Mouse (Mus musculus): Measurements from ENCODE around the gene Nhp2. TPM values are rescaled to one million over a fixed set of nuclear protein-coding genes. Genes with fewer than 3 reads are reported as not detected.
A peak's percentile ranks its signal among the peaks of the same experiment; 100 is the strongest.

The Nhp2 gene
- polyA plus RNA-seq, 1 experiment from 2014 or later, result 99.6 TPM

GRCm38 (mm10) chr11:51591168-51591567 is 28.4 kb upstream of the Nhp2 start:
- no peak overlapping the region for H3K4me2 ChIP-seq
- H3K4me1 ChIP-seq (replicated peaks), result peaks cover 2% of the 10 kb centered on the region; the same call in 1 of the 2 replicates
- H3K4me3 ChIP-seq, result no peak overlapping the region
- no peaks in the 10 kb centered on the region for H3K9me3 ChIP-seq
- no peaks in the 10 kb centered on the region for H3K27me3 ChIP-seq
- H3K27ac ChIP-seq, result no peak overlapping the region
- ATAC-seq (ENCODE audit: low FRiP score), result no peak
- WGBS, result 79% methylated on average over 7 of the region's 7 CpGs
- no peak overlapping the region for H3K9ac ChIP-seq
- peaks cover 97% of the 10 kb centered on the region for H3K36me3 ChIP-seq

GRCm38 (mm10) chr11:51591915-51592314 is 27.6 kb upstream of the Nhp2 start:
- Histone ChIP-seq H3K4me3 (no peak overlapping the region), H3K9ac (no peak overlapping the region), H3K27ac (no peak overlapping the region), H3K27me3 (no peaks in the 10 kb centered on the region), H3K4me1 (replicated peaks) (no peaks in the 10 kb centered on the region), H3K4me2 (no peak overlapping the region), H3K36me3 (peaks cover 97% of the 10 kb centered on the region), H3K9me3 (no peaks in the 10 kb centered on the region)
- WGBS, result 91% methylated on average over 7 of the region's 7 CpGs
- no peak for ATAC-seq (ENCODE audit: low FRiP score)

- peaks cover 1% of the 10 kb centered on the region for H3K4me1 ChIP-seq (replicated peaks)
- H3K27me3 ChIP-seq, result no peaks in the 10 kb centered on the region
- no peak overlapping the region for H3K4me2 ChIP-seq
- peaks cover 97% of the 10 kb centered on the region for H3K36me3 ChIP-seq
- no peaks in the 10 kb centered on the region for H3K9me3 ChIP-seq
- peak overlapping the region; percentile 5; the same call in 1 of the 2 replicates for H3K27ac ChIP-seq
- no peak overlapping the region for H3K9ac ChIP-seq
- no peak overlapping the region for H3K4me3 ChIP-seq
- 98% methylated on average over 4 of the region's 4 CpGs for WGBS
- no peak for ATAC-seq (ENCODE audit: low FRiP score)
Measured at GRCm38 (mm10) chr11:51593368-51593767, 26.2 kb upstream of the Nhp2 start.

GRCm38 (mm10) chr11:51593849-51594248 is 25.7 kb upstream of the Nhp2 start:
- H3K27ac ChIP-seq, result peak overlapping the region; percentile 5; the same call in 1 of the 2 replicates
- no peaks in the 10 kb centered on the region for H3K27me3 ChIP-seq
- no peaks in the 10 kb centered on the region for H3K9me3 ChIP-seq
- H3K36me3 ChIP-seq, result peaks cover 97% of the 10 kb centered on the region
- H3K4me2 ChIP-seq, result no peak overlapping the region
- WGBS, result 93% methylated on average over 6 of the region's 6 CpGs
- H3K4me1 ChIP-seq (replicated peaks), result peaks cover 4% of the 10 kb centered on the region
- no peak overlapping the region for H3K4me3 ChIP-seq
- ATAC-seq (ENCODE audit: low FRiP score), result no peak
- no peak overlapping the region for H3K9ac ChIP-seq

GRCm38 (mm10) chr11:51594715-51595350 is 24.7 kb upstream of the Nhp2 start:
- Histone ChIP-seq H3K4me2 (no peak overlapping the region), H3K27ac (no peak overlapping the region), H3K27me3 (no peaks in the 10 kb centered on the region), H3K9ac (no peak overlapping the region), H3K4me3 (no peak overlapping the region), H3K4me1 (replicated peaks) (peaks cover 4% of the 10 kb centered on the region), H3K36me3 (peaks cover 97% of the 10 kb centered on the region), H3K9me3 (no peaks in the 10 kb centered on the region)
- 85% methylated on average over 3 of the region's 3 CpGs for WGBS
- ATAC-seq (ENCODE audit: low FRiP score), result no peak

GRCm38 (mm10) chr11:51595459-51596083 is 24.0 kb upstream of the Nhp2 start:
- H3K27me3 ChIP-seq, result no peaks in the 10 kb centered on the region
- H3K9ac ChIP-seq, result no peak overlapping the region
- peaks cover 4% of the 10 kb centered on the region for H3K4me1 ChIP-seq (replicated peaks)
- 91% methylated on average over 1 of the region's 1 CpGs for WGBS
- no peak overlapping the region for H3K4me2 ChIP-seq
- no peaks in the 10 kb centered on the region for H3K9me3 ChIP-seq
- ATAC-seq (ENCODE audit: low FRiP score), result no peak
- H3K27ac ChIP-seq, result no peak overlapping the region
- H3K4me3 ChIP-seq, result no peak overlapping the region
- H3K36me3 ChIP-seq, result peaks cover 98% of the 10 kb centered on the region

- Histone ChIP-seq H3K4me2 (no peak overlapping the region), H3K27me3 (no peaks in the 10 kb centered on the region), H3K27ac (no peak overlapping the region), H3K4me3 (no peak overlapping the region), H3K36me3 (peaks cover 98% of the 10 kb centered on the region), H3K9me3 (no peaks in the 10 kb centered on the region), H3K4me1 (replicated peaks) (peaks cover 16% of the 10 kb centered on the region), H3K9ac (no peak overlapping the region)
- 80% methylated on average over 2 of the region's 2 CpGs for WGBS
- ATAC-seq (ENCODE audit: low FRiP score), result no peak
Measured at GRCm38 (mm10) chr11:51597553-51597952, 22.0 kb upstream of the Nhp2 start.

- no peak for ATAC-seq (ENCODE audit: low FRiP score)
- H3K9me3 ChIP-seq, result no peaks in the 10 kb centered on the region
- WGBS, result 85% methylated on average over 3 of the region's 3 CpGs
- H3K4me1 ChIP-seq (replicated peaks), result peaks cover 48% of the 10 kb centered on the region
- H3K4me2 ChIP-seq, result no peak overlapping the region
- H3K4me3 ChIP-seq, result no peak overlapping the region
- no peak overlapping the region for H3K27ac ChIP-seq
- peaks cover 81% of the 10 kb centered on the region for H3K36me3 ChIP-seq
- H3K27me3 ChIP-seq, result no peaks in the 10 kb centered on the region
- H3K9ac ChIP-seq, result no peak overlapping the region; the same call in 1 of the 2 replicates
Measured at GRCm38 (mm10) chr11:51602253-51602652, 17.3 kb upstream of the Nhp2 start.

GRCm38 (mm10) chr11:51605602-51606446 is 13.7 kb upstream of the Nhp2 start:
- Histone ChIP-seq H3K27me3 (no peaks in the 10 kb centered on the region), H3K4me1 (replicated peaks) (peaks cover 49% of the 10 kb centered on the region), H3K27ac (peak overlapping the region; percentile 97), H3K36me3 (peaks cover 45% of the 10 kb centered on the region), H3K9me3 (no peaks in the 10 kb centered on the region), H3K9ac (peak overlapping the region; percentile 99), H3K4me2 (peak overlapping the region; percentile 95), H3K4me3 (peak overlapping the region; percentile 96)
- peak; percentile 67 for ATAC-seq (ENCODE audit: low FRiP score)
- WGBS, result 2% methylated on average over 80 of the region's 81 CpGs

- H3K36me3 ChIP-seq, result peaks cover 37% of the 10 kb centered on the region
- H3K27ac ChIP-seq, result peak within 1 kb of the TSS; percentile 97
- peak within 1 kb of the TSS; percentile 95 for H3K4me2 ChIP-seq
- under 1% methylated on average over 83 of the region's 91 CpGs for WGBS
- H3K9ac ChIP-seq, result peak within 1 kb of the TSS; percentile 99
- no peaks in the 10 kb centered on the region for H3K9me3 ChIP-seq
- H3K27me3 ChIP-seq, result no peaks in the 10 kb centered on the region
- H3K4me1 ChIP-seq (replicated peaks), result peaks cover 46% of the 10 kb centered on the region
- peak within 1 kb of the TSS; percentile 96 for H3K4me3 ChIP-seq
- ATAC-seq (ENCODE audit: low FRiP score), result peak; percentile 95
Measured at GRCm38 (mm10) chr11:51606447-51607095, 13.0 kb upstream of the Nhp2 start, which contains the start of gene Hnrnpab. Hnrnpab (minus strand) TSS chr11:51606847.

GRCm38 (mm10) chr11:51607096-51607738 is 12.3 kb upstream of the Nhp2 start:
- 10% methylated on average over 15 of the region's 15 CpGs for WGBS
- Histone ChIP-seq H3K4me3 (peak overlapping the region; percentile 96), H3K9me3 (no peaks in the 10 kb centered on the region), H3K4me2 (peak overlapping the region; percentile 82), H3K9ac (peak overlapping the region; percentile 83), H3K27ac (peak overlapping the region; percentile 97), H3K4me1 (replicated peaks) (peaks cover 40% of the 10 kb centered on the region), H3K27me3 (no peaks in the 10 kb centered on the region), H3K36me3 (peaks cover 31% of the 10 kb centered on the region)
- ATAC-seq (ENCODE audit: low FRiP score), result peak; percentile 73

All from hindbrain, embryonic 13.5 days (tissue).